Mouse (Mus musculus) forebrain, embryonic 11.5 days (tissue): ENCODE measurements at regions not wholly inside any gene's neighbourhood (a gene's known extent, or its start where the extent isn't known, plus 50 kb on each side); places are given as distances from the start of the nearest gene placed in this dataset.

Experiments
- ATAC-seq: fragments of 200-750 bp; cut with Nextera tagmentation; replicated peaks from 2 replicates; pipeline ENCODE4 v1.8.0; 2017; ENCODE audit warnings: moderate TSS enrichment; ENCODE audit not compliant: low FRiP score
- DNase-seq: peaks from one replicate; pipeline ENCODE4 v3.0.0-alpha.2; 2017; ENCODE audit warnings: low spot score
- H3K27ac ChIP-seq: fragments of 300-500 bp; sonication (generic); 2 replicates; pipeline ENCODE4 v1.5.1; 2014; ENCODE audit warnings: low read depth, low read length
- H3K27me3 ChIP-seq: fragments of 300-500 bp; sonication (generic); 2 replicates; pipeline ENCODE4 v1.6.1; 2014; ENCODE audit warnings: mild to moderate bottlenecking, low read length, mixed read lengths; ENCODE audit not compliant: control insufficient read depth, insufficient read depth
- H3K36me3 ChIP-seq: fragments of 300-500 bp; sonication (generic); 2 replicates; pipeline ENCODE4 v1.6.1; 2014; ENCODE audit warnings: mild to moderate bottlenecking, low read length, moderate library complexity, mixed read lengths; ENCODE audit not compliant: control insufficient read depth, insufficient read depth
- H3K4me1 ChIP-seq: fragments of 300-500 bp; sonication (generic); replicated peaks from 2 replicates; pipeline ENCODE4 v1.6.1; 2014; ENCODE audit warnings: low read length, mixed read lengths; ENCODE audit not compliant: control insufficient read depth, insufficient read depth
- H3K4me2 ChIP-seq: fragments of 300-500 bp; sonication (generic); 2 replicates; pipeline ENCODE4 v1.6.1; 2014; ENCODE audit warnings: low read depth, mild to moderate bottlenecking, low read length, moderate library complexity, mixed read lengths; ENCODE audit not compliant: severe bottlenecking
- H3K4me3 ChIP-seq: fragments of 300-500 bp; sonication (generic); 2 replicates; pipeline ENCODE4 v1.5.1; 2014; ENCODE audit warnings: low read depth, low read length
- H3K9ac ChIP-seq: fragments of 300-500 bp; sonication (generic); 2 replicates; pipeline ENCODE4 v1.6.1; 2014; ENCODE audit warnings: low read length
- H3K9me3 ChIP-seq: fragments of 300-500 bp; sonication (generic); 2 replicates; pipeline ENCODE4 v1.6.1; 2016; ENCODE audit warnings: low read length, mixed read lengths; ENCODE audit not compliant: control insufficient read depth
- WGBS: fragments of 180-500 bp; shearing (Covaris S2); extraction: QIAGEN DNeasy Blood & Tissue Kit; methylation state at CpG from one replicate; pipeline ENCODE4 v1.1.7; 2014; 5-methylcytosine and 5-hydroxymethylcytosine counted together

DNA sequence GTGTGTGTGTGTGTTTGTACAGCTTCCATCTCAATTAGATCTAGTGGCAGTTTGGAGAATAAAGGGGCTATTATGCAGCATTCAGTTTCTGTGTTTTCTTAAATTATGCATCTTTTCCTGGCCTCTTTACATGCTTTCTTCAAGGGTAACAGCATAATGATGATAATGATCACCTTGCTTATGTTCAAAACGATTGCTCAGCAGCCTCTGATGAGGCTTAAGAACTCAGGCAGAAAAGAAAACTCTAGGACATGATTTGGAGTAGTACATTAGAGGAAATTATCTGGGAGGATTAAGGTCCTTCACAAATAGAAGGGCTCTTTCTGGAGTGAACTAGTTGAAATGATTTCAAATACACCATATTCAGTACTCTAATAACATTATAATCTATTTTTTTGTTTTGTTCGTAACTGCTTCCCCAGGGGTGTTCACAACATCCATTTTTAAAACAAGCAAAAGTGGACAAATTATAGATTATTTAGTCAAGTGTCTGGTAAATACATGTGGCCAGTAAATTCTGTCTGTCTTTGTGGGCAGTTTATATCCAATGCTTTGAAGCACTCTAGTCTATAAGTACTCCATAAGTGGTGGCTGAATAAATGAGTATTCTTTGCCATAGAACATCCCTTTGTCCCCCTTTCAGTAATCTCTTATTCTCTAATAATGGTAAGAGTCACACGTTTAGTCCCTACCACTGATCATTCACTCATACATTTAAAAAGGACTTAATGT, 526.9 kb upstream of the Kif18a start:
- Histone ChIP-seq H3K4me3 (no peak overlapping the region), H3K4me2 (no peak overlapping the region), H3K9ac (no peak overlapping the region), H3K9me3 (no peaks in the 10 kb centered on the region), H3K27ac (no peak overlapping the region), H3K27me3 (no peaks in the 10 kb centered on the region), H3K36me3 (no peaks in the 10 kb centered on the region), H3K4me1 (no peaks in the 10 kb centered on the region)
- ATAC-seq: peak; percentile 29; the same call in 1 of the 2 replicates
- DNase-seq: no peak
- WGBS: 49% methylated on average over 3 of the region's 3 CpGs

DNA sequence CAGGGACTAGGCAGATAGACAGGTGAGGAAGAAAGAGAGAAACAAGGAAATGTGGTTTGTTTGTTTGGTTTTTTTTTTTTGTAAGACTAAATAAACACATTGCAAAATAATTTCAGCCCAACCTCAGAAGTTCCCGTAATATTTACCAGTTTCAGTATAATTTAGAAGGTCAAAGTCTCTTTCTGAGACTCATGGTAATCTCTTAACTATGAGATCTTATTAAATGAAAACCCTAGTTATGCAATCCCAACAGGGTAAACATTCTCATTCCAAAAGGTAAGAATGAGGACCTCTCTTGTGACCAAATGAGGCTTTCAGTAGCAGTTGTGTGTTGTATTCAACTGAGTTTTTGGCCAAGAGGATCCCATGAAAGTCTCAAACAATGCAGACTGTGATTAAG, 524.7 kb upstream of the Kif18a start:
- DNase-seq (no peak), ATAC-seq (no peak)
- Histone ChIP-seq H3K4me2 (no peak overlapping the region), H3K36me3 (no peaks in the 10 kb centered on the region), H3K4me3 (no peak overlapping the region), H3K27ac (no peak overlapping the region), H3K9me3 (no peaks in the 10 kb centered on the region), H3K27me3 (no peaks in the 10 kb centered on the region), H3K9ac (no peak overlapping the region), H3K4me1 (no peaks in the 10 kb centered on the region)
- 95% methylated on average over 1 of the region's 1 CpGs for whole genome bisulfite sequencing

DNA sequence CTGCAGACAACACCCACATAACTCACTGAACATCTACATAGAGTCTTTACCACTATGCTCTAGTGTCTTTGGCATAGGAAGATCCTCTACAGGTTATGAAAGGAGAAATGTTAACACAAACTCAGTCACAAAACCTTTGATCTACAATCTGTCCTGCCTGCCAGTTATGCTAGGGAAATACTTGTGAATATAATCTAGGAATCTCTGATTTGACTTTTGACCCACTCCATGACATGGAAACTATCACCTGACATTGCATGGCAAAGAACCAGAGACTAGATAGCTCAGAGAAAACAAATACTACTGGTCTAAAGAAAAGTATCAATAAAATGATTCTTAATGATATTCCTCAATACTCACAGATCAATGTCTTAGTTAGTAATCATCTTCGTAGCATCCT, 524.3 kb upstream of the Kif18a start:
- no peaks in the 10 kb centered on the region for H3K4me1 ChIP-seq
- no peak overlapping the region for H3K27ac ChIP-seq
- WGBS: 94% methylated on average over 1 of the region's 1 CpGs
- no peaks in the 10 kb centered on the region for H3K9me3 ChIP-seq
- no peak overlapping the region for H3K9ac ChIP-seq
- ATAC-seq (no peak), DNase-seq (no peak)
- H3K4me2 ChIP-seq: no peak overlapping the region
- no peaks in the 10 kb centered on the region for H3K36me3 ChIP-seq
- H3K4me3 ChIP-seq: no peak overlapping the region
- H3K27me3 ChIP-seq: no peaks in the 10 kb centered on the region

DNA sequence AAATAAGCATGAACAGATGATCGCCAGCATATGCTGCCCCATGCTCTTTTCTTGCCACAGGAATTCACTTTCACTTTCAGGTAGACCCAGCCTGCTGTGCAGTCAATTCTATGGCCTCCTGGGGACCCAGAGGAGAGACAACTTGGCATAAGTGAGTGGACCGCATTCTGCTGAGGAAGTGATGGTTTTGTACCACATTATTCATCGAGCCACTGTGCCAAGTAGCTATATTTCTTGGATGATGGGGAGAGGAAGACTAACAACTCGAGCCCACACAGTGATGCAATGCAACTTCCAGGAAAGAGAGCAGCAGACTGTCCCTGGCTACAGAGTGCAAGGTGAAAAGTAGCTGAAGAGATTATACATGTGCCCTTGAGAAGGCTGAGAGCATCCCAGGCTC, 515.8 kb upstream of the Kif18a start:
- Histone ChIP-seq H3K27me3 (no peaks in the 10 kb centered on the region), H3K36me3 (no peaks in the 10 kb centered on the region), H3K4me2 (no peak overlapping the region), H3K4me3 (no peak overlapping the region), H3K4me1 (no peaks in the 10 kb centered on the region), H3K27ac (no peak overlapping the region), H3K9ac (no peak overlapping the region), H3K9me3 (no peaks in the 10 kb centered on the region)
- WGBS: 89% methylated on average over 4 of the region's 4 CpGs
- no peak for ATAC-seq
- no peak for DNase-seq

DNA sequence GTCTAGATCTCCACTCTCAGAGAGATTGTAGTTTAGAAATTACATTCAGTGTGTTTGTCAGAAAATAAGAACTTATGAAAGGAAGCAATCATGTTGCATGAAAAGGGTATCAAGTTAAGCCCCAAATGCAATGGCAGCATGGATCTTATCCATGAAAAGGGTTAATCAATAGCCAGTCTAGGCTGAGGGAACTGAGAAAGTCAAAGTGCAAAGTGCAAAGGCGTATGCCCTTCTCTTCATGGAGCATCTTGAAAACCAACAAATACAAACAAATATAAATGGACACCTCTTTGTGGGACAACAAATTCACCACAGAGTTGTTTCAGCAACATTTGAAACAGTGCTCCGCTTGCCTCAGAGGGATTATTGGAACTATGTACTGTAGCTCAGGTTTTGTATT, 514.1 kb upstream of the Kif18a start:
- no peak overlapping the region for H3K27ac ChIP-seq
- no peaks in the 10 kb centered on the region for H3K4me1 ChIP-seq
- no peaks in the 10 kb centered on the region for H3K9me3 ChIP-seq
- H3K9ac ChIP-seq: no peak overlapping the region
- no peaks in the 10 kb centered on the region for H3K36me3 ChIP-seq
- H3K4me3 ChIP-seq: no peak overlapping the region
- H3K4me2 ChIP-seq: no peak overlapping the region
- ATAC-seq (no peak), DNase-seq (no peak)
- no peaks in the 10 kb centered on the region for H3K27me3 ChIP-seq
- 88% methylated on average over 2 of the region's 2 CpGs for WGBS

DNA sequence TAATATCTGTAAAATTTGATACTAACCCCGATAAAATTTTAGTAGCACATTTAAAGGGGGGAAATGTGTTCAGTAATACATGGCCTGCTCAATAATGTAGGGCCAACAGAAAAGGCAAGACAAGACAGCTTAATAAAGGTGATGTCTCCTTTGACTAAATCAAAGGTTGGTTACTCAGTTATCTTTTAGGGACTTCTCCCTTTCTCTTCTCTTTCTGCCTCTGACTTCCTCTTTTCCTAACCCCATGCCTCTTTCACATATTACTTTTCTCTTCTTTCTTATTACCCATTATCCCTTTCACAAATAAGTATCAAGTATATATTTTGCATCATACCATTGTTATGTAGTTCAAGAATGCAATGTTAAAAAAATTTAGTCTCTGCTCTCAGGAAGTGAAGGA, 510.2 kb upstream of the Kif18a start:
- Histone ChIP-seq H3K4me2 (no peak overlapping the region), H3K4me1 (no peaks in the 10 kb centered on the region), H3K36me3 (no peaks in the 10 kb centered on the region), H3K27me3 (no peaks in the 10 kb centered on the region), H3K4me3 (no peak overlapping the region), H3K9me3 (no peaks in the 10 kb centered on the region), H3K27ac (no peak overlapping the region), H3K9ac (no peak overlapping the region)
- 82% methylated on average over 1 of the region's 1 CpGs for WGBS
- ATAC-seq: no peak
- no peak for DNase-seq

DNA sequence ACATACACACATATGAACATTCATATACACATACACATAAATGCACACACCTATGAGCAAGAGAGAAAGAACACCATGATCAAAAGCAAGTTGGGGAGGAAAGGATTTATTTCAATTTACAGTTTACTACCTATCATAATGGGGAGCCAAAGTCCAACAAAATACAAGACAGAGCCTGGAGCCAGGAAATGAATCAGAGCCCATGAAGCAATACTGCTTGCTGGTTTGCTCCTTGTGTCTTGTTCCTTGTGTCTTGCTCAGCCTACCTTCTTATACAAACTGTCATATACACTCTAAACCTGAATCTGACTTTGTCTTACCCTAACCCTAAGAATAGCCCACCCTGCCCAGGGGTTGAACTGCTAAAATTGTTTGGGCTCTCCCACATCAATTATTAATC, 497.1 kb upstream of the Kif18a start:
- Histone ChIP-seq H3K9ac (no peak overlapping the region), H3K4me3 (no peak overlapping the region), H3K27me3 (no peaks in the 10 kb centered on the region), H3K9me3 (no peaks in the 10 kb centered on the region), H3K27ac (no peak overlapping the region), H3K4me2 (no peak overlapping the region), H3K36me3 (no peaks in the 10 kb centered on the region), H3K4me1 (no peaks in the 10 kb centered on the region)
- ATAC-seq: no peak
- no peak for DNase-seq

DNA sequence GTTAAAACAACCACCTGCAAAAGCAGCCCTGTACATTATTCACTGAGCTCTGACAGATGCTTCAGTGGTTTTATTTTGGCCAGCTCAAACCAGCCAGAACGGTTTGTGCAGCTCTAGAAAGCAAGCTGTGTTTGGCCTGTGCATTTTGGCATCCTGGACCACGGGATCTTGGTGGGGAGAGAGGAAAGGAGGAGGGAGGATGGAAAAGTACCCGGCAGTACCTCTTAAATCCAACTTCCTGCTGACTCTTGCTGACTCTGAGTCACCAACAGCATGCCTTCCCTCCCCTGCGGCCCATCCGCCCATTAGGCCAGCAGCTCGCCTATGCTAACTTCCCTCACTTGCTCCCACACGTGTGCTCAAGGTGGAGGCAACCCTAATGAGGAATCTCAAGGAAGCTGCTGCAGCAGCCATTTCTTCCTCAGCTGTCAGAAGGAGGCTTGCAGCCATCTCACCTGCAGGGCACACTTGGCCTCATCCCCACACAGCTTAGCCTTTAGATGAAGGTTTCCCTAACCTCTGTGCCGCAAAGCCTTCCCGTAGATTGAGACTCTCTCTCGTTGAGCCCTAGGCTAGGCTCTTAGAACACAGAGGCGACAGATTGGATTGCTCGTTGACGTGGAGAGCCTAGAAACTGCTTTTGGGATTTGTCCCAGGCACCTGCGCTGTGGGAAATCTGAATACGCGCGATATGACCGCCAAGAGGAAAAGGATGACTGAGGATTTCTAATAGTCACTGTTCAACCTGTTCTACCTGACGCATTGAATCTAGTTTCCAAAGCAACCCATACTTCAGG, 495.2 kb upstream of the Kif18a start:
- no peak for ATAC-seq
- Histone ChIP-seq H3K27ac (no peak overlapping the region), H3K36me3 (no peaks in the 10 kb centered on the region), H3K4me2 (no peak overlapping the region), H3K9me3 (no peaks in the 10 kb centered on the region), H3K9ac (no peak overlapping the region), H3K4me1 (no peaks in the 10 kb centered on the region), H3K4me3 (no peak overlapping the region), H3K27me3 (no peaks in the 10 kb centered on the region)
- DNase-seq: no peak
- WGBS: 92% methylated on average over 19 of the region's 19 CpGs

DNA sequence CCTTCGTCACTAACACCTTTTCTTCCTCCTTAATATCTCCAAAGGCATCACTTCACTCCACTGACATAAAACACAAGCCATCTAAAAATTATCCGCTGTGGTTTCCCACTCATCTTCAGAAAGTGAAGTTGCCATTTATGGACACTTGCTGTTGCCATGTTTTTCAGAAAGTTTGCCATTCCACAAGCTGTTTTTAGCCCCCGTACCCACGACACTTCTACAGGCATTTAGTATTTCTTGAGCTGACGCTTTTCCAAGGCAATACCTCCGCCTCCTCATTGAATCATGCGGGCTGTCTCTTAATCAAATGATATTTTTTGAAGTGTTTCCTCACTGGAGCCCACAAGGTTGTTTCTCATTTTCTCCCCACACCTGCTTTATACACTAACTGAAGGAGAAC, 491.4 kb upstream of the Kif18a start:
- no peak for ATAC-seq
- Histone ChIP-seq H3K27me3 (no peaks in the 10 kb centered on the region), H3K27ac (no peak overlapping the region), H3K9ac (no peak overlapping the region), H3K4me1 (no peaks in the 10 kb centered on the region), H3K4me3 (no peak overlapping the region), H3K4me2 (no peak overlapping the region), H3K9me3 (no peaks in the 10 kb centered on the region), H3K36me3 (no peaks in the 10 kb centered on the region)
- 92% methylated on average over 7 of the region's 7 CpGs for WGBS
- no peak for DNase-seq
